Mouse (Mus musculus) hindbrain, embryonic 14.5 days (tissue): ENCODE data around the gene Casz1. TPM values are rescaled to one million over a fixed set of nuclear protein-coding genes. Genes with fewer than 3 reads are reported as not detected.

Source experiments
- ATAC-seq: fragments of 200-750 bp; cut with Nextera tagmentation; 2 replicates; pipeline ENCODE4 v1.8.0; 2017; ENCODE audit warnings: moderate number of reproducible peaks, mild to moderate bottlenecking, moderate TSS enrichment, moderate library complexity; ENCODE audit not compliant: low FRiP score
- DNase-seq: peaks from one replicate; pipeline ENCODE4 v3.0.0-alpha.2; 2015; ENCODE audit warnings: low spot score
- H3K27ac ChIP-seq: fragments of 300-500 bp; sonication (generic); 2 replicates; pipeline ENCODE4 v1.5.1; 2014; ENCODE audit warnings: mild to moderate bottlenecking, moderate library complexity
- H3K27me3 ChIP-seq: fragments of 300-500 bp; sonication (generic); 2 replicates; pipeline ENCODE4 v1.6.1; 2014; ENCODE audit warnings: mild to moderate bottlenecking, low read length, mixed read lengths; ENCODE audit not compliant: control insufficient read depth, insufficient read depth
- H3K36me3 ChIP-seq: fragments of 300-500 bp; sonication (generic); replicated peaks from 2 replicates; pipeline ENCODE4 v1.6.1; 2014; ENCODE audit not compliant: control insufficient read depth, insufficient read depth
- H3K4me1 ChIP-seq: fragments of 300-500 bp; sonication (generic); replicated peaks from 2 replicates; pipeline ENCODE4 v1.6.1; 2014; ENCODE audit warnings: antibody characterized with exemption, low read length, mixed read lengths; ENCODE audit not compliant: control insufficient read depth, insufficient read depth
- H3K4me2 ChIP-seq: fragments of 300-500 bp; sonication (generic); replicated peaks from 2 replicates; pipeline ENCODE4 v1.6.1; 2014; ENCODE audit warnings: mild to moderate bottlenecking, moderate library complexity
- H3K4me3 ChIP-seq: fragments of 300-500 bp; sonication (generic); replicated peaks from 2 replicates; pipeline ENCODE4 v1.5.1; 2014; ENCODE audit warnings: mild to moderate bottlenecking, low read length
- H3K9ac ChIP-seq: fragments of 300-500 bp; sonication (generic); 2 replicates; pipeline ENCODE4 v1.6.1; 2014
- H3K9me3 ChIP-seq: fragments of 300-500 bp; sonication (generic); 2 replicates; pipeline ENCODE4 v1.6.1; 2016; ENCODE audit warnings: low read length; ENCODE audit not compliant: control insufficient read depth
- WGBS: fragments of 180-500 bp; shearing (Covaris S2); extraction: QIAGEN DNeasy Blood & Tissue Kit; methylation state at CpG from one replicate; pipeline ENCODE4 v1.1.7; 2014; 5-methylcytosine and 5-hydroxymethylcytosine counted together
- polyA plus RNA-seq: library from polyadenylated mRNA; unstranded; fragments of >200 nt; fragmentation: Nextera tagmentation; extraction: Ambion mirVana; gene quantifications from 2 replicates; pipeline ENCODE4 v1.2.1, GENCODE M21; 2014

Casz1 gene
- polyA plus RNA-seq, 1 experiment from 2014 or later = 7.1 TPM

- no peak for ATAC-seq
- 92% methylated on average over 12 of the region's 12 CpGs for WGBS
Observed at GRCm38 (mm10) chr4:148936727-148937126, 132.5 kb downstream of the Casz1 start.

DNA sequence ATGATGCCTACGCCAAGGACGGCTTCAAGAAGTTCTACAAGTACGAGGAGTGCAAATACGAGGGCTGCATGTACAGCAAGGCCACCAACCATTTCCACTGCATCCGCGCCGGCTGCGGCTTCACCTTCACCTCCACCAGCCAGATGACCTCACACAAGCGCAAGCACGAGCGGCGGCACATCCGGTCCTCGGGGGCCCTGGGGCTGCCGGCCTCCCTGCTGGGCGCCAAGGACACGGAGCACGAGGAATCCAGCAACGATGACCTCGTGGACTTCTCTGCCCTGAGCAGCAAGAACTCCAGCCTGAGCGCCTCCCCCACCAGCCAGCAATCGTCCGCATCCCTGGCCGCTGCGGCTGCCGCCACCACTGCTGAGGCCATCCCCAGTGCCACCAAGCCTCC, 134.3 kb downstream of the Casz1 start:
- Histone ChIP-seq H3K4me1 (peaks cover 25% of the 10 kb centered on the region), H3K27me3 (peaks cover 15% of the 10 kb centered on the region; the same call in 1 of the 2 replicates), H3K4me3 (no peak overlapping the region), H3K9ac (no peak overlapping the region), H3K4me2 (no peak overlapping the region), H3K27ac (no peak overlapping the region), H3K36me3 (no peaks in the 10 kb centered on the region), H3K9me3 (no peaks in the 10 kb centered on the region)
- 76% methylated on average over 26 of the region's 26 CpGs for WGBS
- ATAC-seq = no peak
- DNase-seq = no peak

More at GRCm38 (mm10) chr4:148936727-148937126, 132.5 kb downstream of the Casz1 start:
- DNase-seq = no peak
- H3K27ac ChIP-seq = no peak overlapping the region
- H3K9me3 ChIP-seq = no peaks in the 10 kb centered on the region
- peaks cover 15% of the 10 kb centered on the region; the same call in 1 of the 2 replicates for H3K27me3 ChIP-seq
- H3K4me1 ChIP-seq = peaks cover 27% of the 10 kb centered on the region
- H3K36me3 ChIP-seq = no peaks in the 10 kb centered on the region
- no peak overlapping the region for H3K4me2 ChIP-seq
- H3K4me3 ChIP-seq = no peak overlapping the region
- no peak overlapping the region for H3K9ac ChIP-seq

DNA sequence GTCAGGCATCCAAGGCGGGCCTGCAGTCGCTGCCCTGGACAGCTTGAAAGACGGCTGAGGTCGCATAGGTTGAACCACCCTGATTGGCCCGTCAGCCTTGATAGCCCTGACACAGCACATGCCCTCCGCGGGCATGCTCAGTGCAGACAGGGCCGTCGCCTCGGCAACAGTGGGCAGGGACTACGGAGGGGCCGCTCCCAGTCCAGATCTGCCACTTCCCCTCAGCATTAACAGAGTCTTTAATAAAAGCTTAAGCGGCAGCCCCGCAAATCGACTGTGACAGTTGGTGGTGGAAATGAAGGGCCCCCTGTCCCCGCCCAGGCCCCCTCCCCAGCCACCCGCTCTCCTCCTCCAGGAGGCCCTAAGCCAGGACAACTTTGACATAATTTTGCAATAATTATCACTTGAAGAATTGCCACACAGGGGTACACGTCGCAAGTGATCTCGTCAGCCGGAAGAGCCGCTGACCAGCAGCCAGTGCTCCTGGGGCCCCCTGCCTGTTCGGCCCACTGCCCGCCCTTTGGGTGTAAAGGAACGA, 136.5 kb downstream of the Casz1 start:
- Histone ChIP-seq H3K9me3 (no peaks in the 10 kb centered on the region), H3K27ac (peak overlapping the region; percentile 44), H3K36me3 (no peaks in the 10 kb centered on the region), H3K4me2 (peak overlapping the region; percentile 38), H3K4me3 (no peak overlapping the region), H3K27me3 (peaks cover 15% of the 10 kb centered on the region; the same call in 1 of the 2 replicates), H3K9ac (peak overlapping the region; percentile 33; the same call in 1 of the 2 replicates), H3K4me1 (peaks cover 15% of the 10 kb centered on the region)
- DNase-seq = peak; percentile 65
- peak; percentile 84 for ATAC-seq
- 6% methylated on average over 25 of the region's 25 CpGs for WGBS

DNA sequence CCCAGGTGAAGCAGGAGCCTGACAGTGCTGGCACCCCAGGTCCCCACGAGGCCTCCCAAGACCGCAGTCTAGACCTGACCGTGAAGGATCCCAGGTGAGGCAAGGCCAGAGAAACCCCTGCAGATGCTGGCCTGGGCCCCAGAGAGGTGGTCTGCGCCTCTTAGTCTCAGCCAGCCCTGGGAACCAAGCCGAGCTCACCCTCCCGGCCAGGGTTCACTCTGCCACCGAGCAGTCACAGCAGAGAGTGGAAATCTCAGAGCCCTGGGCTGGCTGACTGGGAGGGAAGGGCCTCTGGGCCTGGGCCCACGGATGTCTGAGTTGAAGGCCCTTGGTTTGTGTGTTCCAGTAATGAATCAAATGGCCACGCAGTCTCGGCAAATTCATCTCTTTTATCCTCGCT, 137.1 kb downstream of the Casz1 start:
- DNase-seq (no peak), ATAC-seq (no peak)
- Histone ChIP-seq H3K9me3 (no peaks in the 10 kb centered on the region), H3K4me2 (peak overlapping the region; percentile 38; the same call in 1 of the 2 replicates), H3K4me3 (no peak overlapping the region), H3K36me3 (no peaks in the 10 kb centered on the region), H3K27me3 (peaks cover 11% of the 10 kb centered on the region; the same call in 1 of the 2 replicates), H3K4me1 (peaks cover 15% of the 10 kb centered on the region), H3K27ac (peak overlapping the region; percentile 44), H3K9ac (0 out of 2 replicates have a peak overlapping the region, but pooled peaks have one; percentile 29)
- 36% methylated on average over 11 of the region's 11 CpGs for WGBS

DNA sequence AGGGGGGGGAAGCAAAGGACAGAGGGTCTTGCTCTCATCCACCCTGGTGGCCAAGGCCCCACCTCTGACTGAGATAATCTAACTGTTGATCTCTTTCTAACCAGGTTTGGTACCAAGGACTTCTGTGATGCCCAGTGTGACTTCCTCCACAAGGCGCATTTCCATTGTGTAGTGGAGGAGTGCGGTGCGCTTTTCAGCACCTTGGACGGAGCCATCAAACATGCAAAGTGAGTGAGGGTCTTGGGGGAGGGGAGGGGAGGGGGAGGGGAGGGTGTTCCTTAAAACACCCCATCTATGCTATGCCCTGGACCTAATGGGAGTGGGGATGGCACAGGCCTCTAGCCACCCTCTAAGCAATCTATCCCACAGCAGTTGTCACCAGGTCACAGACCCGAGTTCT, 138.9 kb downstream of the Casz1 start:
- no peak overlapping the region for H3K4me3 ChIP-seq

GRCm38 (mm10) chr4:148945476-148945881, 141.2 kb downstream of the Casz1 start:
- H3K4me1 ChIP-seq = peaks cover 12% of the 10 kb centered on the region
- no peak overlapping the region for H3K27ac ChIP-seq
- 73% methylated on average over 4 of the region's 4 CpGs for WGBS
- DNase-seq (no peak), ATAC-seq (no peak)
- no peak overlapping the region for H3K4me3 ChIP-seq
- H3K36me3 ChIP-seq = no peaks in the 10 kb centered on the region
- H3K9ac ChIP-seq = no peak overlapping the region
- no peak overlapping the region for H3K4me2 ChIP-seq
- H3K27me3 ChIP-seq = peaks cover 8% of the 10 kb centered on the region; the same call in 1 of the 2 replicates
- H3K9me3 ChIP-seq = no peaks in the 10 kb centered on the region

More for the DNA sequence above, 138.9 kb downstream of the Casz1 start:
- Histone ChIP-seq H3K36me3 (no peaks in the 10 kb centered on the region), H3K27ac (no peak overlapping the region), H3K9me3 (no peaks in the 10 kb centered on the region), H3K4me2 (no peak overlapping the region), H3K9ac (no peak overlapping the region), H3K27me3 (peaks cover 9% of the 10 kb centered on the region; the same call in 1 of the 2 replicates), H3K4me1 (peaks cover 15% of the 10 kb centered on the region)
- 34% methylated on average over 5 of the region's 5 CpGs for WGBS
- no peak for DNase-seq
- no peak for ATAC-seq

- H3K4me1 ChIP-seq = peaks cover 12% of the 10 kb centered on the region
- WGBS = 87% methylated on average over 8 of the region's 8 CpGs
- no peak overlapping the region for H3K27ac ChIP-seq
- H3K27me3 ChIP-seq = peaks cover 14% of the 10 kb centered on the region
- H3K36me3 ChIP-seq = no peaks in the 10 kb centered on the region
- H3K4me2 ChIP-seq = no peak overlapping the region
- no peak overlapping the region for H3K9ac ChIP-seq
- ATAC-seq (no peak), DNase-seq (no peak)
- no peak overlapping the region for H3K4me3 ChIP-seq
- no peaks in the 10 kb centered on the region for H3K9me3 ChIP-seq
Observed at GRCm38 (mm10) chr4:148946071-148946470, 141.8 kb downstream of the Casz1 start.

DNA sequence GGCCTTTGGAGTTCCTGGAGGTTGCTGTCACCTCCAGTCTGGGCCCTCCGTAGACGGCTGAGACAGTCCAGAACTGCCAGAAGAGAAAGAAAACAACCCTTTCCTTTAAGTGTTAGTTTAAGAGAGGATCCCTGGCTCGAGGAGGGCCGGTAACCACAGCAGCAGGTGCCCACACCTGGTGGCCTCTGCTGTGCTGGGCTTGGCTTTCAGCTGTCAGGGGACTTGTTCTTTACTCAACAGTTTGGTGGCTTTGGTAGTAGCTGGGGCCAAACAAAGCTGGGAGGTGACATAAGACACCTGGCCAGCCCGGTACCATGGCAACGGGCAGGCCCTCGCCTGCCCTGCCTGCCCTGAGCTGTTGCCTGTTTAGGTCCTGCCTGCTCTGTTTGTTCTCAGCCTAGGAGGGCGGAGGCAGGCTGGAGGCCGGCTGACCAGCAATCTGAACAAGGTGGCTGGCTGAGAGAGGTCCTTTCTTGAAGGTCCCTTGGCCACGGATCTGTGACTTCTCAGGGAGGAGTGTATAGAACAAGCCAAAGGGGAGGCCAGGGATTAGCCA, 143.7 kb downstream of the Casz1 start:
- no peaks in the 10 kb centered on the region for H3K9me3 ChIP-seq
- no peak overlapping the region for H3K4me2 ChIP-seq
- peaks cover 26% of the 10 kb centered on the region for H3K4me1 ChIP-seq
- no peak overlapping the region for H3K27ac ChIP-seq
- ATAC-seq = no peak
- H3K4me3 ChIP-seq = no peak overlapping the region
- no peak for DNase-seq
- H3K36me3 ChIP-seq = no peaks in the 10 kb centered on the region
- H3K27me3 ChIP-seq = peaks cover 33% of the 10 kb centered on the region
- WGBS = 65% methylated on average over 10 of the region's 10 CpGs
- no peak overlapping the region for H3K9ac ChIP-seq

DNA sequence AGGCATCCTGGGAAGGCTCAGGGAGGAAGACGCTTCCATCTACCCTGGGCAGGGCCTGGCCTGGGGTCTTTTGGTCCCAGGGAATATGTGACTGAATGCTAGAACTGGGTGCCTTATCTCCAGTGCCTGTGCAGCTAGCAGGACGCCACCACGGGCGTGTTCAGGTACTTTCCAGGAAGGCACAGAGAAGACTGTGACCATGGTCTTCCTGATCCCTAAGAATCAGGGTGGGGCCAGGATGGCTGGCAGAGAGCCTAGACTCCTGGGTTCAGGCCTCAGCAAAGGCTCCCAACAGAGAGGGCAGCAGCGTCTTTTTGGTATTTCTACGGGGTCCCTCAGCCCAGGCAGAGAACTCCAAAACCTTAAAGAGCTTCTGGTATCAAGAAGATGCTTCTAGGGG, 146.3 kb downstream of the Casz1 start:
- no peaks in the 10 kb centered on the region for H3K36me3 ChIP-seq
- no peak overlapping the region for H3K27ac ChIP-seq
- ATAC-seq (no peak), DNase-seq (no peak)
- WGBS = 72% methylated on average over 6 of the region's 6 CpGs
- peaks cover 57% of the 10 kb centered on the region for H3K27me3 ChIP-seq
- H3K4me3 ChIP-seq = no peak overlapping the region
- H3K4me2 ChIP-seq = no peak overlapping the region
- no peak overlapping the region for H3K9ac ChIP-seq
- H3K9me3 ChIP-seq = no peaks in the 10 kb centered on the region
- peaks cover 29% of the 10 kb centered on the region for H3K4me1 ChIP-seq
